Mouse (Mus musculus) frontal cortex, adult 2 months (tissue): ENCODE measurements at regions not wholly inside any gene's neighbourhood (a gene's known extent, or its start where the extent isn't known, plus 50 kb on each side); places are given as distances from the start of the nearest gene placed in this dataset.

Experiments
- DNase-seq, 2 experiments: peaks; one replicate each; pipeline ENCODE4 v3.0.0; 2022; ENCODE audit warnings: low spot score in 1 of 2; ENCODE audit errors: extremely low spot score in 1 of 2

DNA sequence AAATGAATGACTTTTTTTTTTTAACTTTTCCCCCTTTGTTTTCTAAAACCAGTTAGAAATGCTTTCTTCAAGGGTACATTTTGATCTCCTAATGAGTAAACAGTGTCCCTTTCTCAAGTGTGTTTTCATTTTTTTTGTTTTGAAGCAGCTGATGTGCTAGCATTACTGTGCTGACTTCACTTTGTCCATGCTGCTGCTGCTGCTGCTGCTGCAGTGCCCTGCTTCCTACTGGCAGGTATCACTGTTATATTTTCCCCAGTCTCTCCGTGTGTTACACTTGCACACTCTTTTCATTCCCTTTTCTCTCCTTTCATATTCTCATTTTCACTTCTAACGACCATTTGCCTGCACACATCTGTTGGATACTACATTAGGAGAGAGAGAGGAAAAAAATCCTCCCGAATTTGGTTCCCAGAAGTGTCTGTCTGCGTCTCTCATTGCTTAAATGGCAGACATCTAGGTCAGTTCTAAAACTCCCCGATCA is 266.0 kb downstream of the Cd109 start:
- DNase-seq, result no peak

- no peak for DNase-seq
Measured at GRCm38 (mm10) chr9:78903211-78903610, 287.9 kb downstream of the Cd109 start.

DNA sequence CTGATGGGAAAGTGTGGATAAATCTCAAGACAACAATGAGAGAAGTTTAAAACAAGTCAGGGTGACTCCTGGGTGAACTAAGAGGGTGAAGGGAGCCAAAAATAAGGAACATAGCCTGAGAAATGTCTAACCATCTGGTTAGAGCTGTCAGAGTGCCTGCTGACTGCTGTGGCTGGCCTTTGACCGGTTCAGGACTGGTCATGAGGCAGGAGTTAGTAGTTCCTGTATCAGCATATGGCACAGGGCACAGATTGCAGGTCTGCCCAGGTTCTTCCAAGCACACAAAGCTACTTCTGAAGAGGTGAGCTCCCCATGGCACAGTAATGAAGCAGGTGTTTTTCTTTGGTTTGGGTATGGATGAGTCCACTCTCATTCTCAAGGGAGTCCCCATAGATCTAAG is 302.0 kb downstream of the Cd109 start:
- no peak for DNase-seq

DNA sequence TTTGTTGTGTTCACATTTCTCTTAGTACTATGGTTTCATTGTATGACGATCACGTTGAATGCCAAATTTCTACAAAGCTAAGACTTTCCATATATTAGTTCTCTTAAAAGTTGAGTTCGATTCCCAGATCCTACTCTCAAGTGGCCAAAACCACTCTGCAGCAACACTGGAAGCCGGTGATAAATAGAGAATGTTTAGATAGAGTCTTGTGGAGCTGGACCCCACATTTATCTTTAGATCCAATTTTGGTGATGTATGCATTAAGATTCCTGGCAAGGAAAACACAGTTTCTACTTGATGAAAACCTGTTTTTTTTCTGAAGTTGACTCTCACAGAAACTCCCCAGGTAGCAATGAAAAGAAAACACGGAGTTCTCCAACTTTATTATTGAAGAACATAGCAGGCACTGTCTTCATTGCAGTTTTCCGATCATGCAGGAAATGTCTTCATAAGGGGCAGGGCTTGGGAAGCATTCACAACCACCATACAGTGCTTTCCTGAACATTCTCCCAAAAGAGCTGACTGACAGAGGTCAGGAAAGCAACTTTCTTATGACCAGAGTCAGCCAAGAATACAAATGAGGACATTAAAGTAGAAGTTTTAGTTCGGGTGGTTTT is 310.7 kb downstream of the Cd109 start:
- no peak for DNase-seq

- peak in 1 of 2 experiments; percentile 19 for DNase-seq
Measured at GRCm38 (mm10) chr9:78941648-78942047, 326.3 kb downstream of the Cd109 start.

DNA sequence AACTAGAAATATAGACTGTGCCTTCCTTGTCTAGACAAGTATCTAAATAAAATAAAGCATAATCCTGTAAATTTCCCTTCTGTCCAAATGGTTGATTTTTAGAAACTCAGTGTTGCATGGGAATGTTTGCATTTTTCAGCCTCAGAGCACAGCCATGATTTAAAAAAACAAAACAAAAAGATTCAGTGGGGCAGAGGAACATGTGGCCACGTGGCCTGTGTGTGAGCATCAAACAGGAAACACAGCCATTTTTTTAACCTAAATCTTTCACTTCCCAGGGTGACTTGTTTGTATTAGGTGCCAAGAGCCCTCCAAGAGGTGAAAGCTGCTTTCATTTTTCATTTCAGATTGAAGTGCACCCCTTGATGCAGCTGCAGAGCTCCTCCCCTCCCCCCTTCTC is 349.5 kb downstream of the Cd109 start:
- no peak for DNase-seq

DNA sequence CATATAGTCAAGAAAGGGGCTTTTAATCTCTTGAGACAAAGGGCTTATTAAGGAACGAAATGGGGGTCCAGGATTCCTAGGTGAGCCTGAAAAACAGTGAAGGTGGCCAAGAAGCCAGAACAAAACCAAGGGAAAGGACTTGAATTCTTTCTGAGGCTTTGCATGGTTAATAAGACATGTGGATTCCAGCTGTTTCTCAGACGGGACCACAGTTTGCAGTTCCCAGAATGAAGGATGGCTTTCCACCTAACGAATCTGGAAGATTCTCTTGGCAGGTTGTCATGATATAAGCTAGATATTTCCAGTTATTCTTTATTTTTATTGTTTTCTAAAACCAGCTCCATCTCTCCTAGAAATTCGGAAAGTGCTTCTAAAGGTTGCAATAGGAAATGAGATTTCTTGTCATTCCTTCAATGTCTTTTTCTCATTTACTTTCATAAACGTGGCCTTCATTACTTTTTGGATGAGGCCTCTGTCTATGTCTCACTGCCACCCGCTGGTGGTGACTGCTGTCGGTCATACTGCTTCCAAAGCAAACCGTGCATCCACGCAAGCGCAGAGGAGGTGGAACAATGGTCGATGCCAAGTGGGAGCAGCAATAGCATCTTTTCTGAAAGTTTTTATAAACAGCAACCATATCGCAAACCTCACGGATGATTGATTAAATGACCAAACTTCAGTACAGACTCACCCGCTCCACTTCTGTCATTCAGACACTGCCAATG is 350.0 kb downstream of the Cd109 start:
- no peak for DNase-seq

DNA sequence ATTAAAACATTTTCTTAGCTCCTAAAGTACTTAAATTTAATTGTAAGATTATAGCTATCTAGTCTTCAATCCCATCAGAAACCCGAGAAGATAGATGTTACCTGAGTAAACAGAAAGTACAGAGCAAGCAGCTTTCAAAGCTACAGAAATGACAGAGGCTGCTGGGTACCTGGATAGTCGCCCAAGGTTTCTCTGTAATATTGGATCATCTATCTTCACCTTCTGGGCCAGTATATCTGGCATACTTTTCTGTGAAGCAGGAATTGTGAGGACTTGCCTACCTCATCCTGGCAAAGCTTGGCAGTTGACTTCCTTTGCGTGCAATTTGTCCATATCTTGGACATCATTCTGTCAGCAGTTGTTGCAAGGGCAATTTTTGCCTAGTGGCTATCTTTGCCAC is 356.4 kb downstream of the Cd109 start:
- no peak for DNase-seq

- DNase-seq, result peak; percentile 56 to 58
Measured at GRCm38 (mm10) chr9:78983734-78984133, 368.4 kb downstream of the Cd109 start.

DNA sequence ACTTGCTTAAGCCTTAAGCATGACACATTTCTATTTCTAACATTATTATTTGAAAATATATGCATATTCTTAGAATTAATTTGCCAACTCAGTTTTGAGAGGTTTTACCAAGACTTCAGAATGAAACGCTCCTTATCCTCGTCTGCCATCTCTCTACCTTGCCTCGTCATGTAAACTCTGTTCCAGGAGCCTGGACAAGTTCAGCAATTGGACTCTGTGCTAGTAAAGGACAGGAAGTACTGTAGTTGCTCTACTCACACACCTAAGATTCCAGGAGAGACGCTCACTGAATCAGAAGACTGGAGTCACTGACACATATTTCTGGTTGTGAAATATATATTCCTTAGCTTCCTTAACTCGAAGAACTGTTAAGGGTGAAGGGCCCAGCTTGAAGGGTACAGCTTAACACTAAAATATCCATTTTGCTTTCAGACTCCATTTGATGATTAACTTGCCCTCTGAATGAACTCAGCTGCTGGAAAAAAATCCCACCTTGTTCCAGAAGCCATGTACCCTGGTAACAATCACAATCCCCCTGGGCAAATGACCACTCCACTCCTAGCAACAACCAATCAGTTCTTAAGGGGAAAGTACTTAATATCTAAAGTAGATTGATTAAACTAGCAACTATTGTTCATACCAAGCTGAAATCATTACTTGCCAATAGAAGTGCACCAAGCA is 370.0 kb downstream of the Cd109 start:
- no peak for DNase-seq

DNA sequence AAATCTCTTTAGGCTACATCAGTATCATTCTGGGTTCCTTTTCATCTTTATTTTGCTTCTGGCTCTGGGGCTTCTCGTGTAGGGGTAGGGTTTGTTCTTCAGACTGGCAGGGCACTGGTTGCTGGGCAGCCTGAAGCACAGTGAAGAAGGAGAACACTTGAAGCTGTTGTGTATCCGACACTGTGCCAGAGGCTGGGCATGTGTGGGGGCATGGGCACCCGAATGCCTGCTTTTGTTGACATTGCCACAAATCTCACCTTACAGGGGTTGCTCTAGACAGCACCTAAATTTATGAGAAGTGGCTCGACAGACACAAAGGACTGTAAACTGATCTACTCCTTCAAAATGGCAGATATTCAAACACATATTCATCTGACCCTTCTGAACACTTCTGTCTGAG is 376.0 kb downstream of the Cd109 start:
- no peak for DNase-seq

- no peak for DNase-seq
Measured at GRCm38 (mm10) chr9:79001081-79001480, 385.7 kb downstream of the Cd109 start.

DNA sequence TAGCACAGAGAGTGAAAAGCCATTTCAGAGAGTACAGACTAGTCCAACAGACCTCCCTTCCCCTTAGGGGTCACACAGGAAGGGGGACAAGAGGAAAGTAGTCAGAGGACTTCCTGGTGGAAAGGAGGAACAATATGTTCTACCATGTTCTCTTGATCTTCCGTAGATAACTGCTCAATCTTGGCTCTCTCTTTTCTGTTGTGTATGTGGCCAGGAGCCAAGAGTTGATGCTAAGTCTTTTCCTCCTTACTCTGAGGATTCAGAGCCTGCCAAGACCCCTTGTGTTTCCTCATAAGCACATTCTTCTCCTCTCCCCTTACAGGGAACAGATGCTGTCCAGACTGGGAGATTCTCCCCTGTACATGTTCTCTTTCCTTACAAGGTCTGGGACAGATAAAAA is 386.6 kb downstream of the Cd109 start:
- DNase-seq, result no peak

DNA sequence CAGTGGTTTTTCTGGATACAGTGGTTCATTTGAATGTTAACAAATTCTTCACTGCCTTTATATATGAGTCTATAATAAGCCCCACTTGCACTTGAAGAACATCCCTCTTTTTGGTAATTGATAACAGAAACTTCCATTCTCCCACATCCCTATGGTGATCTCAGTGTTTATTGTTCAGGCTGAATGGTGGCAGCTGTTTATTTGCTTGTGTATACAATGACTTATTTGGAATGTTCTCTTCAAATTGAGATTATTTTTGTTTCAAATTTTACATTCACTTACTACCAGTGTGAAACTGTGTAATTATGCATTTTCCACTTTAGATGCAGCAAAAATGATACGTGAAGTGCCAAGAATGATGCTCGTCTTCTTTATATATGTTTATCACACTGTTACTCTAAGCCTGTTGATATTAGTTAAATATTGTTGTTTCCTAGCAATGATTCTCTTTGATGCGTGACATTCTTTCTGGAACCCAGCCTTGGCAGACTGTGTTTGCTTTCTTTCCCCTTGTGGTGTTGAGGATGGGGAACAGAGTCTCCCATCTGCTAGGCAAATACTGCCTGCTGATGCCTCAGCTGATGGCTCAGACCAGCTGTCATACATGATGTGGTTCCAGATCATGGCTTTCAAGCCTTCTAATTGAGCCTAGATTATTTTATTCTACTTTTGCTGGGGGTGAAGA is 389.1 kb downstream of the Cd109 start:
- DNase-seq, result peak in 1 of 2 experiments; percentile 7

DNA sequence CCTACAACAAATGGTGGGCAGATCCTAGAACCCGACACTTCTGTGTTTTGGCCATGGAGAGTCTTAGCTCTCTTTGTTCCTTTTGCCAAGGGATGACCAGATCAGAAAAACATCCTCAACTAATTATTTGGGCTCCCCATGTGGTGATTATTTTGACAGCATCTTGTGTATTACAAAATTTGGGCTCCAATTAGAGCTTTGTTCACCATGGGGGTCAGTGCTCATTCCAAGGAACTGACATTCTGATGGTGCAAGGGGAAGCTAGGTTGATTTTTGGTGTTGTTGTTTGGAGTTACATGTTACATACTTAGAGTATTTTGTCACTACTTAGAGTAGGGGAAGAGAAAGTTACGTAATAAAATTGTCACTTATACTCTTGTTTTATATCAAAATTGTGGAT is 406.9 kb downstream of the Cd109 start:
- no peak for DNase-seq

GRCm38 (mm10) chr9:79028234-79028633 is 412.9 kb downstream of the Cd109 start:
- no peak for DNase-seq

- no peak for DNase-seq
Measured at GRCm38 (mm10) chr9:79029456-79029855, 414.1 kb downstream of the Cd109 start.

GRCm38 (mm10) chr9:79035677-79036076 is 420.3 kb downstream of the Cd109 start:
- no peak for DNase-seq

GRCm38 (mm10) chr9:79037054-79037453 is 421.7 kb downstream of the Cd109 start:
- DNase-seq, result no peak

DNA sequence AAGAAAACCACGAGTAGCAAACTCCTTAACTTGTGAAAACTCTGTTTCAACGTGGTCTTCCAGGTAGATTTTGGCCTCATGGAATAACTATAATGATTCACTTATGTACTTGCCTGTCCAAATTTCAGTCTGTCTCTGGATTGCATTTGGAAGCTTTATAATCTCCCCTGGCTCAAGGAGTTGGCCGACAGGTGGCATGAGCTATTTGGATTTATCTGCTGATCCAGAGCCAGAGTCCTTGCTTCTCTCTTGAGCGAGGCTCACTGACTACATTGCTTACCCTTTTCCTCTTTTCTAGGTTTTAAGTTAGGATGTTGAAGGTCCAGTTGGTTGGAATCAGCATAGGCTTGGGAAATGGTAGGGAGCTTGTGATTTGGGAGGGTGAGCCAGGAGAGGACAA is 423.6 kb downstream of the Cd109 start:
- no peak for DNase-seq

DNA sequence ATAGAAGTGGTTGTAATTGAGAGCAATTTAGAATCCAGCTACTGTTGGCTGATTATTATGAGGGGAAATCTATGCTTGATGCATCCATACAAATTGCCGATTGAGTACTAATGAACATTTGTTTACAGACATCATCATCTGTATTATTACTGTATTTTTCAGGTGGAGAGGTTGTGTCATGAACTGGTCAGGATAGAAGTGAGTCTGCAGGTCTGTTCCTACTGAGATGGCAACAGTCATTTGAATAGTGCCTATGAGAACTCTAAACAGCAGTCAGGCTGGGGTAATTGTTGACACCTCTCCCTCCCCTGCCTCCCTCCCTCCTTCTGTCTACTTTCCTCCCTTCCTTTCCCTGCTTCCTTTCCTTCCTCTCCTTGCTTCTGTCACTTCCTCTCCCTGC is 429.0 kb downstream of the Cd109 start:
- no peak for DNase-seq
